Mouse (Mus musculus): ENCODE results near the gene Zfp541.

DNA sequence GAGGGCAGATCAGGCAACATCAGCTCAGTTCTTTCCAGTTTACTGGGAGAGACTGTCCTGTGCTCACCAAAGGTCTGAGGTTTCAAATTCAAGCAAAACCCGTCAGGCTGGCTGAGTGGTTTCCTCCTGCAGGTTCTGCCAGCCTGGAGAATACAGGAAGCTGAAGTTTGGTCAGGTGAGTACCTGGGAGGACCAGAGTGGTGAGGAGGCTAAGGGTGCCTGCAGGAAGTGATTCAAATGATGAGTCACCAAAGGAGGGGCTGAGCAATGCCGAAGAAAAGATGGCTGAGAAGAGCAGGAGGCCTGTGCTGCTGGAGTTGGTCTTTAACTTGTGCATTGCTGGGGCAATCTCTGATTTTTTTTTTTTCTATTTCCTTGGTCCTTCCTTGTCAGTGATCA, 4.5 kb upstream of the Zfp541 start:
- TF ChIP-seq POLR2A (IDR thresholded peaks at IDR 0.05; ENCODE audit: extremely low read depth, insufficient read depth, low read length) (no peak), CTCF (IDR thresholded peaks at IDR 0.05; ENCODE audit: low read depth, low read length) (no peak)
